Mouse (Mus musculus) MEL (cell line): ENCODE results near the gene C3. TPM values are rescaled to one million over a fixed set of nuclear protein-coding genes. Genes with fewer than 3 reads are reported as not detected.

Source experiments
- DNase-seq: peaks from one replicate; pipeline ENCODE4 v3.0.0; 2011; ENCODE audit warnings: low read depth, low spot score
- H3K27ac ChIP-seq: 2 replicates; pipeline ENCODE4 v1.5.1; 2012; ENCODE audit warnings: low read depth, mild to moderate bottlenecking, control low read depth, low read length, moderate library complexity; ENCODE audit not compliant: control insufficient read depth
- H3K27me3 ChIP-seq, 2 experiments: fragments of 150-350 bp in 1 of 2; sonication (generic) in 1 of 2; 2 replicates each; pipeline ENCODE4 v1.6.1; 2012; ENCODE audit warnings: low read length in 2 of 2, mild to moderate bottlenecking in 2 of 2, improper control_type of control experiment in 1 of 2, moderate library complexity in 1 of 2; ENCODE audit not compliant: insufficient read depth in 2 of 2, control insufficient read depth in 1 of 2
- H3K36me3 ChIP-seq, 2 experiments: 2 replicates each; pipeline ENCODE4 v1.6.1; 2012 to 2014; ENCODE audit warnings: low read length in 2 of 2, improper control_type of control experiment in 1 of 2, inconsistent platforms in 1 of 2, mild to moderate bottlenecking in 1 of 2; ENCODE audit not compliant: insufficient read depth in 2 of 2, control insufficient read depth in 1 of 2
- H3K4me1 ChIP-seq, 2 experiments: fragments of 150-350 bp in 1 of 2; sonication (generic) in 1 of 2; 2 replicates each; pipeline ENCODE4 v1.6.1; 2012; ENCODE audit warnings: low read length in 2 of 2, improper control_type of control experiment in 1 of 2, mild to moderate bottlenecking in 1 of 2; ENCODE audit not compliant: insufficient read depth in 2 of 2, control insufficient read depth in 1 of 2
- H3K4me3 ChIP-seq, 2 experiments: fragments of 150-350 bp in 1 of 2; sonication (generic) in 1 of 2; 2 replicates each; pipeline ENCODE4 v1.5.1; 2012; ENCODE audit warnings: low read depth in 2 of 2, low read length in 2 of 2, mild to moderate bottlenecking in 2 of 2, moderate library complexity in 2 of 2, control low read depth in 1 of 2, improper control_type of control experiment in 1 of 2; ENCODE audit not compliant: control insufficient read depth in 1 of 2, insufficient read depth in 1 of 2
- H3K79me2 ChIP-seq: 2 replicates; pipeline ENCODE4 v1.6.1; 2012; ENCODE audit warnings: mild to moderate bottlenecking, low read length, moderate library complexity; ENCODE audit not compliant: control insufficient read depth, poor library complexity, insufficient read depth
- H3K9ac ChIP-seq: 2 replicates; pipeline ENCODE4 v1.6.1; 2012; ENCODE audit warnings: low read depth, mild to moderate bottlenecking, control low read depth, low read length, moderate library complexity; ENCODE audit not compliant: control insufficient read depth, poor library complexity, severe bottlenecking
- H3K9me3 ChIP-seq: fragments of 150-350 bp; sonication (generic); replicated peaks from 2 replicates; pipeline ENCODE4 v1.6.1; 2012; ENCODE audit warnings: mild to moderate bottlenecking, low read length, improper control_type of control experiment, moderate library complexity; ENCODE audit not compliant: insufficient read depth
- BHLHE40 ChIP-seq: IDR thresholded peaks from 2 replicates; pipeline ENCODE4 v1.6.1; 2012; ENCODE audit warnings: low read depth, mild to moderate bottlenecking, inconsistent platforms, low read length, improper control_type of control experiment, borderline replicate concordance
- CHD1 ChIP-seq: IDR thresholded peaks from 2 replicates; pipeline ENCODE4 v1.6.1; 2012; ENCODE audit warnings: low read depth, mild to moderate bottlenecking, inconsistent platforms, low read length, improper control_type of control experiment
- CTCF ChIP-seq, 3 experiments: IDR thresholded peaks in 2 of 3; conservative IDR thresholded peaks in 1 of 3; 2 replicates each; pipeline ENCODE4 v1.5.1; 2011 to 2012; ENCODE audit warnings: low read length in 3 of 3, low read depth in 2 of 3, mild to moderate bottlenecking in 2 of 3, improper control_type of control experiment in 1 of 3, inconsistent platforms in 1 of 3, mixed read lengths in 1 of 3, moderate library complexity in 1 of 3; ENCODE audit not compliant: control insufficient read depth in 1 of 3, insufficient read depth in 1 of 3, poor library complexity in 1 of 3, severe bottlenecking in 1 of 3
- ELF1 ChIP-seq: IDR thresholded peaks from 2 replicates; pipeline ENCODE4 v1.6.1; 2014; ENCODE audit warnings: low read depth, mild to moderate bottlenecking, inconsistent platforms, low read length, improper control_type of control experiment, moderate library complexity
- HCFC1 ChIP-seq: IDR thresholded peaks from 2 replicates; pipeline ENCODE4 v1.6.1; 2012; ENCODE audit warnings: low read depth, mild to moderate bottlenecking, inconsistent platforms, low read length, improper control_type of control experiment, moderate library complexity
- KAT2A ChIP-seq: conservative IDR thresholded peaks from 2 replicates; pipeline ENCODE4 v1.6.1; 2012; ENCODE audit warnings: low read depth, low read length, improper control_type of control experiment, inconsistent platforms
- MAZ ChIP-seq: IDR thresholded peaks from 2 replicates; pipeline ENCODE4 v1.6.1; 2012; ENCODE audit warnings: low read depth, mild to moderate bottlenecking, inconsistent platforms, low read length, improper control_type of control experiment
- MEF2A ChIP-seq: IDR thresholded peaks from 2 replicates; pipeline ENCODE4 v1.6.1; 2014; ENCODE audit warnings: low read depth, mild to moderate bottlenecking, inconsistent platforms, low read length, improper control_type of control experiment; ENCODE audit not compliant: poor library complexity, insufficient replicate concordance, severe bottlenecking; ENCODE audit errors: extremely low read depth
- MYB ChIP-seq: IDR thresholded peaks from 2 replicates; pipeline ENCODE4 v1.6.1; 2011; ENCODE audit warnings: mild to moderate bottlenecking, low read depth, low read length, improper control_type of control experiment
- NELFE ChIP-seq: IDR thresholded peaks from 2 replicates; pipeline ENCODE4 v1.6.1; 2011; ENCODE audit warnings: low read depth, low read length, improper control_type of control experiment
- POLR2A ChIP-seq, 2 experiments: IDR thresholded peaks; 2 replicates each; pipeline ENCODE4 v1.6.1; 2011 to 2012; ENCODE audit warnings: low read length in 2 of 2, mild to moderate bottlenecking in 2 of 2, control low read depth in 1 of 2, improper control_type of control experiment in 1 of 2, low read depth in 1 of 2, moderate library complexity in 1 of 2; ENCODE audit not compliant: control insufficient read depth in 1 of 2, insufficient read depth in 1 of 2, poor library complexity in 1 of 2
- POLR2AphosphoS2 ChIP-seq: IDR thresholded peaks from 2 replicates; pipeline ENCODE4 v1.6.1; 2011; ENCODE audit warnings: low read length, improper control_type of control experiment
- RAD21 ChIP-seq: IDR thresholded peaks from 2 replicates; pipeline ENCODE4 v1.6.1; 2011; ENCODE audit warnings: mild to moderate bottlenecking, low read depth, low read length, improper control_type of control experiment
- SIN3A ChIP-seq: IDR thresholded peaks from 2 replicates; pipeline ENCODE4 v1.6.1; 2012; ENCODE audit warnings: low read length, improper control_type of control experiment, inconsistent platforms
- SMC3 ChIP-seq: IDR thresholded peaks from 2 replicates; pipeline ENCODE4 v1.6.1; 2011; ENCODE audit warnings: low read depth, low read length, improper control_type of control experiment
- TAL1 ChIP-seq: IDR thresholded peaks from 2 replicates; pipeline ENCODE4 v1.6.1; 2012; ENCODE audit warnings: mild to moderate bottlenecking, inconsistent platforms, low read length, moderate library complexity, mixed read lengths
- USF2 ChIP-seq, 2 experiments: IDR thresholded peaks; 2 replicates each; pipeline ENCODE4 v1.6.1; 2011 to 2012; ENCODE audit warnings: improper control_type of control experiment in 2 of 2, low read length in 2 of 2, borderline replicate concordance in 1 of 2, inconsistent platforms in 1 of 2, low read depth in 1 of 2, mild to moderate bottlenecking in 1 of 2; ENCODE audit not compliant: insufficient read depth in 1 of 2
- ZKSCAN1 ChIP-seq: IDR thresholded peaks from 2 replicates; pipeline ENCODE4 v1.6.1; 2012; ENCODE audit warnings: low read depth, mild to moderate bottlenecking, inconsistent platforms, low read length, improper control_type of control experiment, moderate library complexity
- ZMIZ1 ChIP-seq: IDR thresholded peaks from 2 replicates; pipeline ENCODE4 v1.6.1; 2012; ENCODE audit warnings: low read depth, mild to moderate bottlenecking, inconsistent platforms, low read length, improper control_type of control experiment, moderate library complexity
- polyA plus RNA-seq, 2 experiments: library from polyadenylated mRNA; stranded (reverse) in 1 of 2; unstranded in 1 of 2; fragments of >175 nt in 1 of 2; fragments of >200 nt in 1 of 2; gene quantifications; 2 replicates each; pipeline versions ENCODE4 v1.2.1 to v1.2.4; 2012; ENCODE audit warnings: low replicate concordance in 2 of 2, low read depth in 1 of 2; ENCODE audit not compliant: insufficient read length in 2 of 2, insufficient read depth in 1 of 2, missing spikeins in 1 of 2
- total RNA-seq: library from RNA; depleted of rRNA; stranded (reverse); fragments of 300-350 nt; gene quantifications from 2 replicates; pipeline ENCODE4 v1.2.3, GENCODE M21; 2012

C3 gene
- total and polyA plus RNA-seq, 3 experiments: 0.35 to 3.2 TPM; not detected in 1

DNA sequence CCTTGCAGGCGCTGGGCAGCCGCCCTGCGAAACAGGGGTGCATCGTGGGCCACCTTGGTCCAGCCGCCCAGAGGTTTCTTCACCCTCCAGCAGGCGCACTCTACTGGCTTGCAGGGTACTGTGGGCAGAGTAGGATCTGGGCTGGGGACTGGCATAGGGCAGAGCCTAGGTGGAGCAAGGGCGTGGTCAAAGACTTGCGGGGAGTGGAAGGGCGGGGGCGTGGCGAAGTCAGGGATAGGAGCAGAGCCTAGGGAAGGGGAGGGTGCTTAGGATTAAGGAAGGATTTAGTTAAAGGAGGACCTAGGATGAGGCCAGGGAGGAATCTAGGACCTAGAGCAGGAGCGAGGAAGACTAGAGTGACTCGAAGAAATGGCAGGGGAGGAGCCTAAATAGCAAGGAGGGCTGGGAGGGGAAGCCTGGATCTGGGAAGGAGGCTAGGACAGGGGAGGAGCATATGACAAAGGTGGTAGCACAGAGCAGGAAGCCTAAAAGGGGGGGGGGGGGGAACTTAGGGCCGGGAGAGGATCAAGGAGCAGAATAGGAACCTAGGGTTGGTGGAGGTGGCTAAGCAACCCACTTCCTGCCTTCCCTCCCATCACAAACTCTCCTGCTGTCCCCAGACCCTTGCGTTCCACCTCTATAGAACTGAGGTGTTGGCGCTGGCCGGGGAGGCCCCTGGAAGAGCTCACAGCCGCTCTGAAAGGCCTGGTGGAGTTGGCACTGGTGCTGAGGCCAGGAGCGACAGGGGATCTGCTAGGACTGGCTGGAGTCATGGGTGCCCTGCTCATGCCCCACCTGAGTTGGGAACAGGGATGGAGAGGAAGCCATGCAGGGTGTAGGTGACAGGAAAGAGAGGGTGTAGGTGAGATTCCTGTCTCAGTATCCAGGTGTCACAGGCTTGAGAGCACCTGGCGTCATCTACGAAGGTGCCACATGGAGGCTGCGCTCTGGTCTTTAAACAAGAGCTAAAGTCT, 37.3 kb upstream of the C3 start:
- 0 out of 2 replicates have a peak overlapping the region, but pooled peaks have one; percentile 6 for H3K9ac ChIP-seq
- H3K27me3 ChIP-seq: no peaks in the 10 kb centered on the region
- DNase-seq: peak; percentile 86
- no peak overlapping the region for H3K27ac ChIP-seq
- H3K4me3 ChIP-seq: peak overlapping the region; percentile 27 to 61; a peak in 3 of 4 replicates
- peaks cover 0 to 9% of the 10 kb centered on the region in 2 experiments; a peak in 2 of 4 replicates for H3K4me1 ChIP-seq
- peak; percentile 24; the same call in 1 of the 2 replicates for TF ChIP-seq SIN3A
- TF ChIP-seq MAZ: 0 out of 2 replicates have a peak, but pooled peaks have one; percentile 26
- no peak for TF ChIP-seq ELF1
- TF ChIP-seq ZMIZ1: no peak
- peak; percentile 20; the same call in 1 of the 2 replicates for TF ChIP-seq NELFE
- TF ChIP-seq POLR2A (IDR thresholded peaks at IDR 0.05; ENCODE audit: control insufficient read depth in 1 of 2, insufficient read depth in 1 of 2, low read depth in 1 of 2, low read length in 2 of 2, poor library complexity in 1 of 2): 0 out of 4 replicates have a peak, but pooled peaks have one; percentile 27 to 45
- TF ChIP-seq KAT2A: no peak
- TF ChIP-seq CTCF (IDR thresholded peaks at IDR 0.05 in 2 of 3, conservative IDR thresholded peaks at IDR 0.05 in 1 of 3; ENCODE audit: control insufficient read depth in 1 of 3, insufficient read depth in 1 of 3, low read depth in 2 of 3, low read length in 3 of 3, poor library complexity in 1 of 3, severe bottlenecking in 1 of 3): peak in 1 of 3 experiments; percentile 28; a peak in 2 of 6 replicates
- H3K79me2 ChIP-seq: no peaks in the 10 kb centered on the region
- peaks cover 0 to 4% of the 10 kb centered on the region in 2 experiments; a peak in 1 of 4 replicates for H3K36me3 ChIP-seq
- H3K9me3 ChIP-seq: no peaks in the 10 kb centered on the region

DNA sequence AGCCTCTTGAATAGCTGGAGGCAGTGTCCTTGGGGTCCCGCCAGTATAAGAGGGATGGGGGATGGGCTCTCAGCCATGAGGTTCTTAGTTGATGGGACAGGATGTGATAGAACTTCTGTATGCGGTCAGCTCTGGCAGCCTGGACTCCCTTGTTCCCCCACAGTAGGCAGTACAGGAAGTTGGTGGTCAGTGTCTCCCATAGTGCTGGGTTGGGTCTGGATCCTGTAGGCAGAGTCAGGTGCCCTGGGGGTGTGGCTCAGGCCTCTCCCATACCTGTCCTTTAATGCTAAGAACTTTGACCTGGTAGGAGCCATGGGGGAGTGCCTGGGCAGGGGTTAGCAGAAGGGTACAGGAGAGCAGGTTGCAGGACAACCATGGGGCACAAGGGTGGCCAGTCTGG, 36.2 kb upstream of the C3 start:
- Histone ChIP-seq H3K79me2 (no peaks in the 10 kb centered on the region), H3K27ac (no peak overlapping the region), H3K9me3 (no peaks in the 10 kb centered on the region), H3K4me1 (peaks cover 0 to 15% of the 10 kb centered on the region in 2 experiments; a peak in 2 of 4 replicates), H3K4me3 (no peak overlapping the region), H3K9ac (no peak overlapping the region), H3K36me3 (peaks cover 0 to 4% of the 10 kb centered on the region in 2 experiments; a peak in 2 of 4 replicates), H3K27me3 (no peaks in the 10 kb centered on the region)
- TF ChIP-seq ZKSCAN1: no peak
- TF ChIP-seq SMC3: no peak
- TF ChIP-seq POLR2AphosphoS2: no peak
- TF ChIP-seq ELF1: no peak
- TF ChIP-seq USF2 (IDR thresholded peaks at IDR 0.05; ENCODE audit: borderline replicate concordance in 1 of 2, insufficient read depth in 1 of 2, low read depth in 1 of 2, low read length in 2 of 2): no peak
- no peak for TF ChIP-seq MYB
- no peak for TF ChIP-seq HCFC1
- no peak for TF ChIP-seq BHLHE40
- TF ChIP-seq RAD21: no peak
- TF ChIP-seq CHD1: no peak
- TF ChIP-seq MAZ: no peak
- no peak for TF ChIP-seq MEF2A
- no peak for TF ChIP-seq TAL1
- TF ChIP-seq ZMIZ1: no peak
- no peak for TF ChIP-seq CTCF (IDR thresholded peaks at IDR 0.05 in 2 of 3, conservative IDR thresholded peaks at IDR 0.05 in 1 of 3; ENCODE audit: control insufficient read depth in 1 of 3, insufficient read depth in 1 of 3, low read depth in 2 of 3, low read length in 3 of 3, poor library complexity in 1 of 3, severe bottlenecking in 1 of 3)
- no peak for DNase-seq
